Mouse (Mus musculus) brain, embryonic 14.5 days (tissue): ENCODE measurements around the gene Capn2. TPM values are rescaled to one million over a fixed set of nuclear protein-coding genes. Genes with fewer than 3 reads are reported as not detected.

Experiments used
- DNase-seq: peaks from one replicate; pipeline ENCODE4 v3.0.0-alpha.2; 2011; ENCODE audit warnings: low read depth
- CTCF ChIP-seq: fragments of 200-500 bp; IDR thresholded peaks from 2 replicates; pipeline ENCODE4 v1.5.1; 2012; ENCODE audit warnings: inconsistent platforms, mild to moderate bottlenecking, moderate library complexity, borderline replicate concordance; ENCODE audit not compliant: insufficient read depth, insufficient read length; ENCODE audit errors: extremely low read depth
- POLR2A ChIP-seq: fragments of 200-500 bp; IDR thresholded peaks from 2 replicates; pipeline ENCODE4 v1.6.1; 2012; ENCODE audit warnings: mild to moderate bottlenecking, inconsistent platforms, borderline replicate concordance; ENCODE audit not compliant: poor library complexity, insufficient read depth, insufficient read length, severe bottlenecking; ENCODE audit errors: extremely low read depth
- polyA plus RNA-seq: library from polyadenylated mRNA; depleted of rRNA; stranded (reverse); fragments of >200 nt; gene quantifications from 2 replicates; pipeline ENCODE4 v1.2.3, GENCODE M21; 2012

Gene Capn2
- polyA plus RNA-seq, 1 experiment: 56.5 TPM

GRCm38 (mm10) chr1:182520938-182521500 lies 3.6 kb upstream of the Capn2 start:
- DNase-seq: no peak
- no peak for TF ChIP-seq POLR2A
- no peak for TF ChIP-seq CTCF

GRCm38 (mm10) chr1:182520091-182520937 lies 2.9 kb upstream of the Capn2 start:
- DNase-seq: peak; percentile 46
- no peak for TF ChIP-seq CTCF
- TF ChIP-seq POLR2A: no peak

GRCm38 (mm10) chr1:182519341-182519740 lies 1.9 kb upstream of the Capn2 start:
- TF ChIP-seq POLR2A: no peak
- TF ChIP-seq CTCF: no peak
- no peak for DNase-seq

GRCm38 (mm10) chr1:182518811-182519210 lies 1.4 kb upstream of the Capn2 start:
- TF ChIP-seq POLR2A: no peak
- TF ChIP-seq CTCF: no peak
- no peak for DNase-seq

DNA sequence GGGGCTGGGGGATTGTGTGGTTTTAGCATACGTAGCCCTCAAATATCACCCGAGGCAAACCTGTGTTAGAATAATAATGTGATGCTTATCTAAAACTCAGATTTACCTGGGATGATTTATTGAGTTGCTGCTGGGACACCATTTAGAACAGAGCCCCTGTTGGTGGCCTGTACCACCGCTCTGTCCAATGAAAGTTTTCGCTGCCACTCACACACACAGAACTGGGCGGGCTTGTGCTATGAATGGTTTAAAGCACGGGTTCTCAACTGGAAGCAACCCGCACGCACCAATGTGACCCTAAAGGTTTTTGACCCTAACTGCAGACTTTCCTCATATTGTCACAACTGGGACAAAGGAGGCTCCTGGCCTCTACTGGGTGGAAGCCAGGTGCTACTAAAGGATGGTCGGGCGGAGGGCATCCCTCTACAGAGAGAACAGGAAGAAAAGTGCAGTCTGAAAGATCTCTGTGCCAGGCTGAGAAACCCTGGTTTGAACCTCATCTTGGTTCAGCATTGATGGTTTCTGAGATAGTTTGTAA lies 804 bp upstream of the Capn2 start:
- DNase-seq: no peak

GRCm38 (mm10) chr1:182517677-182518011 lies 236 bp upstream of the Capn2 start:
- TF ChIP-seq POLR2A: no peak
- TF ChIP-seq CTCF: no peak

More for the DNA sequence above, 804 bp upstream of the Capn2 start:
- no peak for TF ChIP-seq POLR2A
- no peak for TF ChIP-seq CTCF

GRCm38 (mm10) chr1:182514803-182515590 lies 2.4 kb downstream of the Capn2 start:
- no peak for DNase-seq
- no peak for TF ChIP-seq POLR2A
- TF ChIP-seq CTCF: no peak

More at GRCm38 (mm10) chr1:182517677-182518011, 236 bp upstream of the Capn2 start:
- DNase-seq: no peak

DNA sequence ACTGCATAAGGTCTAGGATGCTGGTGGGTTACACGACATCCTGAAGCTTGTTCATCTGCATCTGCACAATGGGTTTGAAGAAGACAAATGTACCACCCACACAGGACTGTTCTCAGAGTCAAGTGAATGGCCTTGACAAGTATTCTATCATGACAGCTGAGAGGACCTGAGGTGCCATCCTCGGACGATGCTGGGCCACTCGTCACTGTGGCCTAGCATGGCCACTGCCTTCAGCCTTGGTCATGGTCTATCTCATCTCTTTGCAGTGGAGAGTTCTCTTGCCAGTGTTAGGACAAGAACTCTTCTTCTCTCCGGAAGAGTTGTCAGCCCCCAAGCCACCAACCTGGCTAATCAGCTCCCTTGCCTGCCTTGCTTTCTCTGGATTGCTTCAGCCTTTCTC lies 3.7 kb downstream of the Capn2 start:
- TF ChIP-seq POLR2A: no peak
- no peak for TF ChIP-seq CTCF
- DNase-seq: no peak

- no peak for DNase-seq
- no peak for TF ChIP-seq POLR2A
- TF ChIP-seq CTCF: no peak
Measured at GRCm38 (mm10) chr1:182512901-182513410, 4.5 kb downstream of the Capn2 start.

GRCm38 (mm10) chr1:182511778-182512177 lies 5.6 kb downstream of the Capn2 start:
- no peak for DNase-seq
- TF ChIP-seq POLR2A (no peak), CTCF (no peak)

DNA sequence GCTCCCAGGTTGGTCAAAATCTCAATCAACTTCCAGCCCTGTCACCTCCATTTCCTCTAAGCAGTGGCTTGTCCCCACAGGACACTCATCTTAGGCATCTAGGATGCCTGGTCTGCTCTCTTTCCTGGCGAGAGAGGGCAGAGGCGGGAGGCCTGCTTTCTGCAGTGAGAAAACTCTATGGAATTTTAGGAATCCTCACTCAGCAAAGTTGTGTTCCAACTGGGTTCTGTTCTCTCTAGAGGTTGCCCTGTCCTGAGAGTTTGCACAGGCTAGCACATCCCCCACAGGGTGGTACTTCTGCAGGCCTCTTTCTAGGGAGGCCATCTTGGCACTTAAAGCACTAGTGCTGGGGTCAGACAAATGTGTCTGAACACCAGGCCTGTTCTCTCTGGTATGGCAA lies 6.3 kb downstream of the Capn2 start:
- DNase-seq: no peak
- no peak for TF ChIP-seq POLR2A
- no peak for TF ChIP-seq CTCF
